Mouse (Mus musculus) hindbrain, embryonic 16.5 days (tissue): Measurements from ENCODE around the gene Abhd16b. TPM values are rescaled to one million over a fixed set of nuclear protein-coding genes. Genes with fewer than 3 reads are reported as not detected.

ENCODE experiments used
- ATAC-seq: fragments of 200-750 bp; cut with Nextera tagmentation; 2 replicates; pipeline ENCODE4 v1.8.0; 2017; ENCODE audit warnings: moderate TSS enrichment, moderate library complexity
- H3K27ac ChIP-seq: fragments of 300-500 bp; sonication (generic); 2 replicates; pipeline ENCODE4 v1.5.1; 2014; ENCODE audit warnings: low read depth, mild to moderate bottlenecking, control low read depth, low read length, moderate library complexity
- H3K27me3 ChIP-seq: fragments of 300-500 bp; sonication (generic); replicated peaks from 2 replicates; pipeline ENCODE4 v1.6.1; 2014; ENCODE audit warnings: low read length; ENCODE audit not compliant: control insufficient read depth, insufficient read depth
- H3K36me3 ChIP-seq: fragments of 300-500 bp; sonication (generic); 2 replicates; pipeline ENCODE4 v1.6.1; 2014; ENCODE audit warnings: mild to moderate bottlenecking, low read length, moderate library complexity, mixed read lengths; ENCODE audit not compliant: control insufficient read depth, insufficient read depth
- H3K4me1 ChIP-seq: fragments of 300-500 bp; sonication (generic); 2 replicates; pipeline ENCODE4 v1.6.1; 2014; ENCODE audit warnings: low read depth, low read length; ENCODE audit not compliant: control insufficient read depth, insufficient read depth
- H3K4me2 ChIP-seq: fragments of 300-500 bp; sonication (generic); 2 replicates; pipeline ENCODE4 v1.6.1; 2014; ENCODE audit warnings: mild to moderate bottlenecking, low read length, control low read depth, moderate library complexity
- H3K4me3 ChIP-seq: fragments of 300-500 bp; sonication (generic); 2 replicates; pipeline ENCODE4 v1.5.1; 2014; ENCODE audit warnings: mild to moderate bottlenecking, low read length, control low read depth, moderate library complexity
- H3K9ac ChIP-seq: fragments of 300-500 bp; sonication (generic); 2 replicates; pipeline ENCODE4 v1.6.1; 2014; ENCODE audit warnings: low read depth, mild to moderate bottlenecking, control low read depth, low read length, moderate library complexity
- H3K9me3 ChIP-seq: fragments of 300-500 bp; sonication (generic); 2 replicates; pipeline ENCODE4 v1.6.1; 2014; ENCODE audit warnings: mild to moderate bottlenecking, low read length, moderate library complexity; ENCODE audit not compliant: control insufficient read depth
- WGBS: fragments of 180-500 bp; shearing (Covaris S2); extraction: QIAGEN DNeasy Blood & Tissue Kit; methylation state at CpG from one replicate; pipeline ENCODE4 v1.1.7; 2014; 5-methylcytosine and 5-hydroxymethylcytosine counted together
- polyA plus RNA-seq: library from polyadenylated mRNA; unstranded; fragments of >200 nt; fragmentation: Nextera tagmentation; extraction: Ambion mirVana; gene quantifications from 2 replicates; pipeline ENCODE4 v1.2.1, GENCODE M21; 2015

The Abhd16b gene
- polyA plus RNA-seq, 1 experiment from 2014 or later: 0.09 TPM

DNA sequence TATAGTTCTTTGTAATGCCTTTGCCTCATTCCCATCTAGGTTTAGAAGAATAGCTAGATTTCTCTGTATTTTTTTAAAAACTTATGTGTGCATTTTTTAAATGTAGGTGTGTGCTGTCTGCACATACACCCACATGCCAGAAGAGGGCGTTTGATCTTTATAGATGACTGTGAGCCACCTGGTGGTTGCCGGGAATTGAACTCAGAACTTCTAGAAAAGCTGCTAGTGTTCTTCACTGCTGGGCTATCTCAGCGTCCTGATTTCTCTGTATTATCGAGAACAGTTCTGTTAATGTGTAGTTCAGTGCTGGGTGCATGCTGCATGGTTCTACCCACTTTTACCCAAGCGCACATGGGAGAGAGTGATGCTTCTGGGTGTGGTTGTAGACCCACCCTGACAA, 29.8 kb downstream of the Abhd16b start:
- no peak overlapping the region for H3K27ac ChIP-seq
- no peaks in the 10 kb centered on the region for H3K36me3 ChIP-seq
- H3K4me3 ChIP-seq: no peak overlapping the region
- no peak overlapping the region for H3K4me2 ChIP-seq
- peaks cover 22% of the 10 kb centered on the region for H3K4me1 ChIP-seq
- 75% methylated on average over 5 of the region's 5 CpGs for WGBS
- no peaks in the 10 kb centered on the region for H3K27me3 ChIP-seq
- no peaks in the 10 kb centered on the region for H3K9me3 ChIP-seq
- ATAC-seq: no peak
- H3K9ac ChIP-seq: no peak overlapping the region

DNA sequence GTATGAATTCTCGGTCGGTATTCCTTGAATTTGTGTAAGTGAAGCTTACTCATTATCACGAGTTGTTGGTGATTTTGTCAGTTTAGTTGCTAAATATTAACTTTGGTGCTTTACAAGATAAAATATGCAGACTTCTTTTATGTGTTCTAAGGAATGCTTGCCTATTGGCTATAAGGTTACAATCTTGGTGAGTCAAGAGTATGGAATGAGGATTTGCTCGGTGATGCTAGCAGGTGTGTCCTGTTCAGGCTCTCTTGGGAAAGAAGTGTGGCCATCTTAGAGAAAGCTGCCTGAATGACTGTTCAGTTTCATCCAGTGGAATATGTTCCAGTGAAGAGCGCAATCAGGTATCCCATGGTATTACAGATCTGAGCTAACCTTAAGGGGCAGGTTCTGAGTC, 32.5 kb downstream of the Abhd16b start:
- H3K9me3 ChIP-seq: no peaks in the 10 kb centered on the region
- WGBS: 94% methylated on average over 5 of the region's 5 CpGs
- no peaks in the 10 kb centered on the region for H3K27me3 ChIP-seq
- peaks cover 13% of the 10 kb centered on the region for H3K4me1 ChIP-seq
- H3K4me2 ChIP-seq: no peak overlapping the region
- H3K36me3 ChIP-seq: no peaks in the 10 kb centered on the region
- no peak for ATAC-seq
- no peak overlapping the region for H3K4me3 ChIP-seq
- no peak overlapping the region for H3K27ac ChIP-seq
- no peak overlapping the region for H3K9ac ChIP-seq

DNA sequence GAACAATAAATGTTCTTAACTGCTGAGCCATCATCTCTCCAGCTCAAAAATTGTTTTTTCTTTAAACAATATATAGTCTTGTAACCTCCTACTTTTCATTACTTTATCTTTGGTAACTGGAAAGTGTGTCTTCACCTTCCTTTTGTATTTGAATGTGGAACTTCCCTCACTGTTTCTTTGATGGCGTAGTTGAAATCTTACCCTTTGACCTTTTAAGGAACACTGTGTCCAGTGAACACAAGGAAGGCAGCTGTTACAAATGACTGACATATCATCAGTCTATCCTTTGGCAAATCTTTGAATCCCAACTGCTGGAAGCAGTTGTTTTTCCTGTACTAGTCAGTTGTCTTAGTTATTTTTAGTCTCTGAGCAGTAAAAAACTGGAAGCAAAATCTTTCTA, 36.1 kb downstream of the Abhd16b start:
- H3K4me1 ChIP-seq: no peaks in the 10 kb centered on the region
- no peaks in the 10 kb centered on the region for H3K27me3 ChIP-seq
- no peak for ATAC-seq
- H3K36me3 ChIP-seq: no peaks in the 10 kb centered on the region
- H3K9me3 ChIP-seq: no peaks in the 10 kb centered on the region
- WGBS: 86% methylated on average over 1 of the region's 1 CpGs
- no peak overlapping the region for H3K4me3 ChIP-seq
- H3K9ac ChIP-seq: no peak overlapping the region
- H3K4me2 ChIP-seq: no peak overlapping the region
- H3K27ac ChIP-seq: no peak overlapping the region

DNA sequence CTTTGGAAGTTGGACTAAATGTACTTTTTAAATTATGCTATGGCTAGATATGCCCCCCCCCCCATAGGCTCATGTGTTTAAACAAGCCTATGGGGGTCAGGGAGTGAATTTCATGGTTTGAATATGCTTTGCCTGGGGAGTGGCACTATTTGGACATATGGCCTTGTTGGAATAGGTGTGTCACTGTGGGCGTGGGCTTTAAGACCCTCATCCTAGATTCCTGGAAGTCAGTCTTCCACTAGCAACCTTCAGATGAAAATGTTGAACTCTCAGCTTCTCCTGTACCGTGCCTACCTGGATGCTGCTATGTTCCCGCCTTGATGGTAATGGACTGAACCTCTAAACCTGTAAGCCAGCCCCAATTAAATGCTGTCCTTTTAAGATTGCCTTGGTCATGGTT, 39.6 kb downstream of the Abhd16b start:
- ATAC-seq: no peak
- Histone ChIP-seq H3K36me3 (no peaks in the 10 kb centered on the region), H3K4me1 (peaks cover 2% of the 10 kb centered on the region), H3K9ac (no peak overlapping the region), H3K4me2 (no peak overlapping the region), H3K27me3 (no peaks in the 10 kb centered on the region), H3K27ac (no peak overlapping the region), H3K4me3 (no peak overlapping the region), H3K9me3 (no peaks in the 10 kb centered on the region)
- WGBS: 95% methylated on average over 3 of the region's 3 CpGs

DNA sequence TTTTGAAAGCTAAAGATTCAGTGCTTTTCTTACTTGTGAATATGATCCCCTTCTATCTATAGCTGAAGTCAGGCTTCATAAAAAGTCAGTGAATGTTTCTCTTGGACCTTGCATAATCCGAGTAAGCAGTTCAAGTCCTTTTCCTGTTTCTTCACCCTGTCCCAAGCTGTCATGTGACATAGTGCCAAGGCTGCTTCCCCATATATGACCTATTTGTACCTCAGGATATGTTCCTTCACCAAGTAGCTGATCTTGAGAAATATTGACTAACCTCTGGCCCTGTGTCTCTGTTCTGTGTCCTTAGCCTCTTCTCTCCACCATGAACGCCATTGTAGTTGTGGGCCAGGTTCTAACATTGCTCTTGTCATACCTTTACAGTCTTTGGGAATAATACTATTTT, 43.4 kb downstream of the Abhd16b start:
- no peaks in the 10 kb centered on the region for H3K36me3 ChIP-seq
- no peaks in the 10 kb centered on the region for H3K9me3 ChIP-seq
- H3K27me3 ChIP-seq: no peaks in the 10 kb centered on the region
- ATAC-seq: no peak
- H3K9ac ChIP-seq: no peak overlapping the region
- H3K4me1 ChIP-seq: peaks cover 7% of the 10 kb centered on the region
- H3K27ac ChIP-seq: no peak overlapping the region
- H3K4me2 ChIP-seq: no peak overlapping the region
- 88% methylated on average over 2 of the region's 2 CpGs for WGBS
- no peak overlapping the region for H3K4me3 ChIP-seq

DNA sequence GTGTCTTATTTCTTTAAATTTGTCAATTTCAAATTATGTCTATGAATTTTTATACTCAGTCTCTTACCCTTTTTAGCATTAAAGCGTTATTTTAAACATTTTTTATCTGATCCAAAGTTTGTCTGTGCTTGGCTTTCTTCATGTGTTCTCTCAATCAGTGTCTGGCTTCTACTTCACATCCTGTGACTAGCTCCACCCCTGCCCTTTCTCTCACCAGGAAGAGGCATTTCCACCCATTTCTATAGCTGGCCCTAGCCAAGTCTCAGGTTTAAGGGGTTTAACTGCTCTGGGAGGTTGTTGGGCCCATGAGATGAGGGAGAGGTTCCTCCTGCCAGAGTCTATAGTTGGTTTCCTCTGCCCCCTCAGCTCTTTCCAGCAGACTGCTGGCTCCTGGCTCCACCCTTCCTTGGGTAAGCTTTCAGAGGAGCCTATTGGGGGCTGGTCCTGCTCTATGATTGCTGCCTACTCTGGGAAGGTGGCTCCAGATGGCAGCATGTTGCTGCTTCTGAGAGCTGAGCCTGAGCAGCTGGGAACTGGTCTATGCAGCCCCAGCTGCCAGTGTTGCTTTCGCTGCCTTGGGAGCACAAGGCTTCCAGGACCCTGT, 44.5 kb downstream of the Abhd16b start:
- ATAC-seq: peak; percentile 76
- Histone ChIP-seq H3K4me2 (no peak overlapping the region), H3K27me3 (no peaks in the 10 kb centered on the region), H3K4me1 (peaks cover 7% of the 10 kb centered on the region), H3K36me3 (no peaks in the 10 kb centered on the region), H3K27ac (peak overlapping the region; percentile 48), H3K4me3 (no peak overlapping the region), H3K9me3 (no peaks in the 10 kb centered on the region), H3K9ac (no peak overlapping the region)
- 69% methylated on average over 2 of the region's 2 CpGs for whole genome bisulfite sequencing

DNA sequence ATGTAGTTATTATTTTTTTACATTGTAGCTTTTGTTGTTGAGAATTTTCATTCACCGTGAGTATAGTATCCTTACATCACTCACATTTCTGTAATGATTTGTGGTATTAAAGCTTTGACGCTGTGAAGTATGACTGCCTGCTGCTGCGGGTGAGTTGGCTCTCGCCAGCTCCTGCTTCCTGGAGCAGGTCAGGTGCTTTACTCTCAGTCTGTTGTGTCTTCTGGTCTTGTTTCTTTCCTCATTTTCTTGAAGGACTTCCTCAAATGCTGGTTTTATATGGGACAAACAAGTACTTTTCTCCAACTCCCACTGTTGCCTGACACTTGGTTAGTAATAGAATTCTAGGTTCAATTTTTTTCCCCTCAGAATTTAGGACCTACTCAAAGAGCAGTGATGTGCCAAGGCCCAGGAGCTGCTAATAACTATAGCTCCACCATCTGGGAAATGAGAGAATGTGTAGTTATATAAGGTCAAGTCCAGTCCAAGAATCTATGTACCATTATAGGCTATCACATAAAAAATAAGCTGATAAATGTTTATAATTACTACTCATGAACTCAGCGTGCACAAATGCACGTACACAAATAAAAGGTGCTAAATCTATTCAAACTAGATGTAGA, 48.9 kb downstream of the Abhd16b start:
- H3K4me3 ChIP-seq: no peak overlapping the region
- 98% methylated on average over 6 of the region's 6 CpGs for WGBS
- no peak overlapping the region for H3K9ac ChIP-seq
- peaks cover 7% of the 10 kb centered on the region for H3K4me1 ChIP-seq
- no peak overlapping the region for H3K4me2 ChIP-seq
- no peak for ATAC-seq
- H3K27ac ChIP-seq: no peak overlapping the region
- no peaks in the 10 kb centered on the region for H3K9me3 ChIP-seq
- peaks cover under 1% of the 10 kb centered on the region; the same call in 1 of the 2 replicates for H3K36me3 ChIP-seq
- H3K27me3 ChIP-seq: no peaks in the 10 kb centered on the region

Other genes starting within 250 kb of the Abhd16b start
- gene Gmeb2, start 205.2 kb upstream of the Abhd16b start, polyA plus RNA-seq: 13.0 and 15.6 TPM in 2 replicates
- gene Stmn3, start 178.7 kb upstream of the Abhd16b start, polyA plus RNA-seq: 1,680 and 1,967 TPM in 2 replicates
- gene Rtel1, start 173.5 kb upstream of the Abhd16b start, polyA plus RNA-seq: 33.7 and 38.2 TPM in 2 replicates
- 75.0 and 83.7 TPM in 2 replicates for gene Zgpat, start 128.3 kb upstream of the Abhd16b start, polyA plus RNA-seq
- 83.5 and 87.2 TPM in 2 replicates for gene Arfrp1, start 127.8 kb upstream of the Abhd16b start, polyA plus RNA-seq
- 46.4 and 56.5 TPM in 2 replicates for gene Lime1, start 113.1 kb upstream of the Abhd16b start, polyA plus RNA-seq
- 19.1 and 22.7 TPM in 2 replicates for gene Zbtb46, start 33.8 kb upstream of the Abhd16b start, polyA plus RNA-seq
- gene Tpd52l2, start 3.9 kb downstream of the Abhd16b start, polyA plus RNA-seq: 121 and 126 TPM in 2 replicates
- 284 and 286 TPM in 2 replicates for gene Dnajc5, start 27.3 kb downstream of the Abhd16b start, polyA plus RNA-seq
- 58.5 and 59.4 TPM in 2 replicates for gene Uckl1, start 91.7 kb downstream of the Abhd16b start, polyA plus RNA-seq
- 57.3 and 63.6 TPM in 2 replicates for gene Prpf6, start 98.7 kb downstream of the Abhd16b start, polyA plus RNA-seq
- gene Zfp512b, start 99.6 kb downstream of the Abhd16b start, polyA plus RNA-seq: 44.9 and 65.1 TPM in 2 replicates
- 192 and 201 TPM in 2 replicates for gene Samd10, start 106.0 kb downstream of the Abhd16b start, polyA plus RNA-seq
- gene Gm29797, start 163.8 kb downstream of the Abhd16b start, polyA plus RNA-seq: not detected in 2 replicates
- 18.0 TPM in 2 replicates for gene Sox18, start 178.4 kb downstream of the Abhd16b start, polyA plus RNA-seq
- 47.7 and 50.0 TPM in 2 replicates for gene Tcea2, start 187.1 kb downstream of the Abhd16b start, polyA plus RNA-seq
- gene Rgs19, start 200.8 kb downstream of the Abhd16b start, polyA plus RNA-seq: 68.9 and 71.9 TPM in 2 replicates
- gene Lkaaear1, start 205.2 kb downstream of the Abhd16b start, polyA plus RNA-seq: not detected in 2 replicates
- 93.8 and 96.3 TPM in 2 replicates for gene Oprl1, start 221.8 kb downstream of the Abhd16b start, polyA plus RNA-seq